Mouse (Mus musculus) ovary, postnatal 10 days (tissue): ENCODE results near the gene Il20rb.

Experiments
- DNase-seq: peaks from one replicate; pipeline ENCODE4 v3.0.0; 2022; ENCODE audit warnings: low spot score

Gene Il20rb

DNA sequence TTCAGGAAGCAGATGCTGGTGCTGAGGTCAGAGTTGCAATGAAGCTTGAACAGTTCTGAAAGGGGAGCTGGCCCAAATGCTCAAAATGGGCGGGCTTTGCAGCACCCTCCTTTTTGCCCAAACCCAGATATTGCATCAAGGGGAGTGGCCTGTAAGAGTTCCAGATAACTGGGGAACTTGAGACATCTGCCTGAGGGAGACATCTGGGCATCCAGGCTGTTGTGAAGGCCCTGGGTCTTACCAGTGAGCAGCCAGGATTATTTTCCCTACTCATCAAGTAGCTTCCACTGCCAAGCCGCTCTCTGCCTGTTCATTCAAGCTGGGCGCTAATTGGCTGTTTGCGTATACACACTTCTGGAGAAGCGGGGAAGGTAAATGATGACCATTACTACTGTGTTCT lies at the start of gene Il20rb:
TSS of gene Il20rb (minus strand) at position 358 of the 400 bp plus-strand sequence.
- DNase-seq: no peak

DNA sequence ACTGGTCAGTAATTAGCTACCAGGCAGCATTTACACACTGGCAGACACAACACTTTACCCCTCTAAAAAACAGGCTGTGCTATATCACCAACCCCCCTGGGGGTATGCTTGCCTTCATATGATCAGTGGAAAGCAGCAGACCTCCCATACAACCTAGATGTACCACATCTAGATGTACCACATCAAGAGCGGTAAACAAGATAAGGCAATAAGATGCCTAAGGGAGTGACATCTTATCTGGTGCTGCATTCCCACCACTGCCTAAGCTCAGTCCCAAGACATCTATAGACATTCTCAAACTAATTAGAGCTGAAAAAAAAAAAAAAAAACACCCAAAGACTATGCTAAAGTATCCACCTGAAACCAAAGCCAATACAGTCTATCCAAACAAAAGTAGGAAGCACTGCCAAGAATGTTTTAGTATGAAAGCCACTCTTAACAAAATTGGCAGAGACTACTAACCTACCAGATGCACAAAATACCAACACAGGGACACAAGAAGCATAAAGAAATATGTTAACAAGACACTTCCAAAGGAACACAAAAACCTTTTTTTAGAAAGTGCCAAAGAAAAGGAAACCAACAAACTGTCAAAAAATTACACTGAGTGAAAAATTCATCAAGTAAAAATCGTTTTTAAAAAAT lies 49.2 kb upstream of the Il20rb start:
- DNase-seq: no peak

GRCm38 (mm10) chr9:100534686-100535085 lies 48.1 kb upstream of the Il20rb start:
- no peak for DNase-seq

GRCm38 (mm10) chr9:100532847-100533505 lies 46.4 kb upstream of the Il20rb start:
- no peak for DNase-seq

DNA sequence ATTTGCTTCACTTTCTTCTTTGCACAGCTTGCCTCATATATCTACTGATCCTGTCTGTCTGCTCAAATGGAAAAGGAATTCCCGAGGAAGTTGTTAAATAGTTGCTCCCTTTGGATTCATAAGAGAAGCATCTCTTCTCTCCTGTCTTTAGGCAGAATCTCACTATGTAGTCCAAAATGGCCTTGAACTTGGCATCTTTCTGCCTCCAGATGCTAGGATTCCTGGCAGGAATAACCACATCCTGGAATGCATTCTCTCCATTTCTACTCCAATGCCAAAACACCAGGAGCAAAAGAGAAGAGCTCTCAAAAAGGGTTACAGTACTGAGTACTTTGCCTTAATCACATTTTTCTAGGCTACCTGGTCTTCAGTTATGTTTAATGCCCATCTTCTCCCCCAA lies 44.7 kb upstream of the Il20rb start:
- DNase-seq: no peak

DNA sequence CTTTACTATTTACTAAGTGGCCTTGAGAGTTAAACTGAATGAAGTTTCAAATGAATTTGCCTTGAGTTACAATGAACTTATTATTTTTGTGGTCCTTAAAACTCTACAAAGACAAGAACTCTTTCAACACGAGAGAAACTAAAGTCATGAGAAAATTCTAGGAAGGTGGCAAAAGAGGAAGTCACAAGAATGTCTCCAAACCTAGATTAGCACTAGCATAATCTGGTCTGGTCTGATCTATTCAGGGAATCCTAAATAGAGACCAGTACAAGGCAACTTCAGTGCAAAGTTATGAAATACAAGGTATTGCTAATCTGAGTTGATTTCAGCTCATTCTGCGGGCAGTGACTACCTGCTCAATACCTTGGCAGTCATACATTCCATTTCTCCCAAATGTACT lies 38.6 kb upstream of the Il20rb start:
- no peak for DNase-seq

- DNase-seq: no peak
These were observed 35.4 kb upstream of the Il20rb start for GRCm38 (mm10) chr9:100522029-100522428.

- DNase-seq: no peak
These were observed 34.0 kb upstream of the Il20rb start for GRCm38 (mm10) chr9:100520586-100520985.

DNA sequence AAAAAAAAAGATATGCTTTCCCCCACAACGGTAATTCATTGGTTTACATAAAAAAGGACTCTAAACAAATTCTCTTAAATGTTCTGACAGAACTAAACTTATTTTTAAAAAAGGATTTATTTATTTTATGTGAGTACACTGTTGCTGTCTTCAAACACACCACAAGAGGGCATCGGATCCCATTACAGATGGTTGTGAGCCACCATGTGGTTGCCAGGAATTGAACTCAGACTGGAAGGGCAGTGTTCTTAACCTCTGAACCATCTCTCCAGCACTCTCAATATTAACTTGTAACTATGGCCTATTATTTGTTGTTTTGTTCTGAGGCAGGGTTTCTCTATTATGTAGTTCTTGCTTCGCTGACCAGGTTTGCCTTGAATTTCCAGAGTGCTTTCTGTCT lies 33.4 kb upstream of the Il20rb start:
- no peak for DNase-seq

DNA sequence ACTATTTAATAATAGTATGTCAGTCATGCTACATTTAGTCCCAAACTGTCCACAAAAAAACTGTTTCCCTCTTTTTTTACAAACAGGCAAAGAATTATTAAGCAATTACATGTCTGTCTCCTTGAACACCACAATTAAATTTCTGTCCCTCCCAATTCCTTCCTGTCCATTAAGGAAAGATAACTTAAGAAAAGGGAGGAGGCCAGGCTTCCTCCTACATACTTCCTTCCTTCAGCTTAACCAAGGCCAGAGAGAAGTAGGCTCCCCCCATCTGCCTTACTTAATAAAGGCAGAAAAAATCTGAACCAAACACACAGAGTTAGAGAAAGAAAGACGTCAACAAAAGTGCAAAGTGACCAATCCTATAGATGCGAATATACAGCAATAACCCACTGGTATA lies 21.0 kb upstream of the Il20rb start:
- DNase-seq: no peak

DNA sequence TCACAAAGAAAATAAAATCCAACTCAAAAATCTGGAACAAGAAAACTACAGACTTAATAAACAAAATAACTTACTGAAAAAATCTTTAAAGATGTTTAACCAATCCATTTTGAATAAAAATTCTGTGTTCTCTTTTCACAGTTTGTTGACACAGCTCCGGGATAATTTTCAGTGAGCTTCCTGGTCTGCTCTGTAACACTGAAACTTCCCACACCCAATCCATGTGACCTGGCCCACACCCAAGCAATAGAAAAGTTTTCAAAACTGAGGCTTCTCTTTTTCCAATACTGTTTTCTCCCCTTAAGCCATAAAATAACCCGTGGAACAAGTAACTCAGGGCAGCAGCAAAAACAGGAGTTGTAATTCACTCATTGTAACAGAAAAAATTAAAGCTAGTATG lies 20.1 kb upstream of the Il20rb start:
- peak; percentile 23 for DNase-seq

GRCm38 (mm10) chr9:100505498-100505897 lies 18.9 kb upstream of the Il20rb start:
- DNase-seq: no peak

DNA sequence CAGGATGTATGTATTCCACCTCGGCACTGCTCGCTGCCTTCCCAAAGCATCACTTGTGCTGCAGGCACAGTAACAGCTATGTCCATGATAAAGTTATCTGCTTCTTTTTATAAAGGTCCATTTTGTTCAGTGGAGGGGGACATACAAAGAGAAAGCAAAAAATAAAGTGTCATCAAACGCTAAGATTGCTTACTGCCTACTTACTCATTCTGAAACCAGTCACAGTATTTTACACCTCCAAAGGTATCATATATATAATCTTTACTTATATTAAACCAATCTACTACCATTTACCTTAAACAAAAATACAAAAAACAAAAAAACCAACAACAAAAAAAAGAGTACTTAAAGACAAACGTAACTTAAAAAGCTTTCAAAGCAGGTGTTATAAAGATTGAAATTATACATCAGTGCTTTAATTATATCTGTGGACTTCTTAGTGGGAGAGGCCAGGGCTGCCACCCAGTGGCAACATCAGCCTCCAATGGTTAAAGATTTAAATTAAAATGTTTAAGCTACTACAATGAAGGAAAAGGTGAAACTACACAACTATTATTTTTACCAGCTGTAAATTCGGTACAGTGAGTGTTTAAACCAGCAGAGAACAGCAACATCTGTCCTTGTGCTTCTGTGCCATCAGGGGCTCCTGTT lies 7.1 kb upstream of the Il20rb start:
- DNase-seq: no peak

DNA sequence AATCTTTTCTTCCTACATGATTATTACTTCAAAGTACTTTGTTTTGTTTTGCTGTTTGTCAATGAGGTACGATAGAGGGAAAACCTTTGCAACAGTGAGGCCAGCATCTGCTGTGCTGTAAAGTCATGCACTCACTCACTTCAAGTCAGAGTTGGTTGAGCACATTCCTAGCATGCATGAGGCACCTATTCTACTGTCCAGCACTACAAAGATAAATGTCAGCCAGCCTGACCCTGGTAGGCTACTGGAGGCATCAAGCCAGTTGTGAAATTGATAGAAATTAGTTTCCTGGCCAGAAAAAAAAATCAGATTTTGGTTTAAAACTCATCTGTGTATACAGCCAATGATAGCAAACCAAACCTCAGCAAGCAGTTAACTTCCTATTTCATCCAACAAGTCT lies 4.8 kb upstream of the Il20rb start:
- no peak for DNase-seq

- DNase-seq: no peak
These were observed 2.4 kb upstream of the Il20rb start for GRCm38 (mm10) chr9:100488969-100489368.

- no peak for DNase-seq
These were observed 1.6 kb upstream of the Il20rb start for GRCm38 (mm10) chr9:100488056-100488713.

GRCm38 (mm10) chr9:100483318-100483717 lies 3.3 kb downstream of the Il20rb start:
- DNase-seq: no peak

DNA sequence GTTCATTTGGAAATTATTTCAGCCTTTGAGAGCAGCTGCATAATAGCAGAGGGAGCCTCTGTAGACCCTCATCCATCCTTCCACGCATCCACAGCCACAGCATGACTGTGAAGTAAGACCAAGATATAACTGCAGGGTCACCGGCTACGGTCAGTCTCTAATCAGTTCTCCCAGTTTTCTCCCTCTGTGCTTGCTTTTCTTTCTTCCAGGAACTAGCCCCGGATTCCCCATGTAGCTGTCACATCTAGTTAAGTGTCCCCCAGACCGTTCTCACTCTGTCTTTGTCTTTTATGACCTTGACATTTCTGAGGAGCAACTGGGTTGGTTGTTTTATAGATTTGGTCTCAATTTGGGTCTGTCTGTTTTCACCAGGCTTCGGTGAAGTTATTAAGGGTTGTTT lies 5.0 kb downstream of the Il20rb start:
- DNase-seq: no peak

GRCm38 (mm10) chr9:100474056-100474455 lies 12.5 kb downstream of the Il20rb start:
- no peak for DNase-seq

DNA sequence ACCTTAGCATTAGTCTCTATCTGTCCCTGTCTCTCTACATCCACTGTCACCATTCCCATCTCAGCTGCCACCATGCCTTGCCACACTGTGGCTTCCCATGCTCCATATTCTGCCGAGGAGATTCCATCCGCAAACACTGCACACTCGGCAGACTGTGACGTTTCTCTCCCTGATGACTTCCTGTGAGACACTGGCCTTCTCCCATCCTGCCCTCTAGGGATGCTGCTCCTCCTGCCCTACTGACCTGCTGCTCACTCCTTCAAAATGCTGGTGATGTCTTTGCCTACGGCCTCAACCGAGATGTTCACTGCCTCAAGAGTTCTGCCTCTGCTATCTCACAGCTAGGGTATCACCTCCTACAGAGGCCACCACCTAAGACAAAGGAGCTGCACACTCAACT lies 13.2 kb downstream of the Il20rb start:
- no peak for DNase-seq

DNA sequence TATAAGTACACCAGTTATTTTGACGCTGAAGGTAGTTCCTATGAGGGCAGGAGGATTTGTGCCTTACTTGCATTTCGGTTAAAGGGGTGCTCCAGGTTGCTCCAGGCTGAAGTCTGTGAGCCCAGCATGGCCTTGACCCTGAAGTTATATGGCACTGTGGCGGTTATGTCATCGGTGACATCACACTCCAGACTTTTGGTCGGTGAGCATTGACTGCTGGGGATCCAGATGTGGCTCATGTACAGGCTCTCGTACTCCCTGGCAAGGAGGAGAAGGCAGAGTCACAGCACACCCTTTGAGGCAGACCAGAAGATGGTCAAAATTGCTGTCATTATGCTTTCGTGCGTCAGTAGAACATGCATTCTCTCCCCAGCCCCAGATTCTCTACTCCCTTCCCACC lies 13.7 kb downstream of the Il20rb start:
- no peak for DNase-seq

DNA sequence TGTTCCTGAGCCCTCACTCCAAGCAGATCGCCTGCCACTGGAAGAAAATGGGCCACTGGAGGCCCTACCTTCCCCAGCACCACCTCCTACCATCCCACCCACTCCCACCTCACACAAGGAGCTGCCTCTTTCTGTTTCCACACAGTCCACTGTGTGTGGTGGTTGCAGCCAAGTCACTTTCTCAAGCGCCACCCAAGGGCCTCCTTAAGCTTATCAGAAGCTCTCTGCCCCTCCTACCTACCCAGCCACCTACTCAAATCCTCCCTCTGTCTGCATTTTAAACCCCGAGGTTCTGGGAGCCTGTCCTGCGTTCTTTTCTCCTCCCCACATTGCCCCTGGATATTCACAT lies 15.0 kb downstream of the Il20rb start:
- DNase-seq: no peak

- no peak for DNase-seq
These were observed 15.5 kb downstream of the Il20rb start for GRCm38 (mm10) chr9:100470936-100471604.
